Mouse (Mus musculus) heart, embryonic 15.5 days (tissue): ENCODE results near the gene Plekha5. TPM values are rescaled to one million over a fixed set of nuclear protein-coding genes. Genes with fewer than 3 reads are reported as not detected.

Experiments
- ATAC-seq: fragments of 200-750 bp; cut with Nextera tagmentation; replicated peaks from 2 replicates; pipeline ENCODE4 v1.8.0; 2017; ENCODE audit warnings: low read depth, moderate TSS enrichment; ENCODE audit not compliant: insufficient number of reproducible peaks, insufficient read depth, low FRiP score
- H3K27ac ChIP-seq: fragments of 300-500 bp; sonication (generic); 2 replicates; pipeline ENCODE4 v1.5.1; 2015; ENCODE audit warnings: mild to moderate bottlenecking, inconsistent platforms
- H3K27me3 ChIP-seq: fragments of 300-500 bp; sonication (generic); 2 replicates; pipeline ENCODE4 v1.6.1; 2015; ENCODE audit warnings: inconsistent platforms
- H3K36me3 ChIP-seq: fragments of 300-500 bp; sonication (generic); 2 replicates; pipeline ENCODE4 v1.6.1; 2015; ENCODE audit warnings: mild to moderate bottlenecking, inconsistent platforms
- H3K4me1 ChIP-seq: fragments of 300-500 bp; sonication (generic); replicated peaks from 2 replicates; pipeline ENCODE4 v1.6.1; 2015; ENCODE audit warnings: inconsistent platforms
- H3K4me2 ChIP-seq: fragments of 300-500 bp; sonication (generic); 2 replicates; pipeline ENCODE4 v1.6.1; 2015; ENCODE audit warnings: inconsistent platforms, mild to moderate bottlenecking, moderate library complexity
- H3K4me3 ChIP-seq: fragments of 300-500 bp; sonication (generic); 2 replicates; pipeline ENCODE4 v1.5.1; 2015; ENCODE audit warnings: mild to moderate bottlenecking, inconsistent platforms
- H3K9ac ChIP-seq: fragments of 300-500 bp; sonication (generic); 2 replicates; pipeline ENCODE4 v1.6.1; 2015; ENCODE audit warnings: mild to moderate bottlenecking, inconsistent platforms
- H3K9me3 ChIP-seq: fragments of 300-500 bp; sonication (generic); replicated peaks from 2 replicates; pipeline ENCODE4 v1.6.1; 2016; ENCODE audit warnings: inconsistent platforms
- WGBS: fragments of 180-500 bp; shearing (Covaris S2); methylation state at CpG from one replicate; pipeline ENCODE4 v1.1.7; 2015; ENCODE audit warnings: mixed read lengths; 5-methylcytosine and 5-hydroxymethylcytosine counted together
- polyA plus RNA-seq: library from polyadenylated mRNA; unstranded; fragments of >200 nt; fragmentation: Nextera tagmentation; extraction: Ambion mirVana; gene quantifications from 2 replicates; pipeline ENCODE4 v1.2.1, GENCODE M21; 2015

The Plekha5 gene
- polyA plus RNA-seq, 1 experiment from 2014 or later: 21.6 TPM

DNA sequence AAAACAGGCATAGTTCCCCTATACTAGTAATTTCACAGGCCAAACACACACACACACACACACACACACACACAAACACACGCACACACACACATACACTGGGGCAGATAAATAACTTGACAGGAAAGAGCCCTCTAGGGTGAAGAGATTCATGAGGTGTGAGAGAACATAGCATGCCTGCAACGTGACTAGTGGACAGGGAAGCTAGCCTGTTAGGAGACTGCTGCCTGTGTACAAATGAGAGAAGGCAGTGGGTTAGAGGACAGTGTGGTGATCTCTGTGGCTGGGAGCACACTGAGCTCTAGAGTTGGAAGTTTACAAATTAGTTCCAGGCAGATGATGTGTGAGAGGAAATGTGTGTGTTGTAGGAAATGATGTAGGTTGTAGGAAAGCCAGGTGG is 53.1 kb downstream of the Plekha5 start:
- Histone ChIP-seq H3K27ac (peak overlapping the region; percentile 54), H3K36me3 (no peaks in the 10 kb centered on the region), H3K4me1 (peaks cover 18% of the 10 kb centered on the region), H3K9ac (no peak overlapping the region), H3K4me3 (no peak overlapping the region), H3K27me3 (no peaks in the 10 kb centered on the region), H3K9me3 (no peaks in the 10 kb centered on the region), H3K4me2 (no peak overlapping the region)
- WGBS: 25% methylated on average over 2 of the region's 2 CpGs
- ATAC-seq: peak; percentile 60; the same call in 1 of the 2 replicates

DNA sequence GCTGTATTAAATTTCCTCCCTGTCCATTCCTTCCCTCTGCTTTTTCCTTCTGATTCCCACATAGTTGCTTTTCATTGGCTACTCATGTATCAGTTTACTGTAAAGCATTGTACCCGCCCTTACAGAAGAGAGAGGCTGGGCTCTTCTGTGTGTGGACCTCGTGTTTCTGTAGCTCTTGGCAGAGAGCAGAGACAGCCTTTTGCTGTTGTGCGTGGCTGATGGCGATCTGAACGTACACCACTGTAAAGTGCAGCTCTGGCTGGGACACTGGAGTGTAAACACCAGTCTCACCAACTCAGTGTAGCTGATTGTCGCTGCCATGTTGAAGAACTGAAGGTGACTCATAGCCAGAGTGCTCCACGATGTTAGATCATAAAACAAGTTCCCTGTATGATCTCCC is 54.2 kb downstream of the Plekha5 start:
- 47% methylated on average over 7 of the region's 7 CpGs for WGBS
- Histone ChIP-seq H3K9ac (no peak overlapping the region), H3K4me3 (no peak overlapping the region), H3K4me1 (peaks cover 23% of the 10 kb centered on the region), H3K36me3 (no peaks in the 10 kb centered on the region), H3K4me2 (no peak overlapping the region), H3K27ac (no peak overlapping the region), H3K9me3 (no peaks in the 10 kb centered on the region), H3K27me3 (no peaks in the 10 kb centered on the region)
- no peak for ATAC-seq

DNA sequence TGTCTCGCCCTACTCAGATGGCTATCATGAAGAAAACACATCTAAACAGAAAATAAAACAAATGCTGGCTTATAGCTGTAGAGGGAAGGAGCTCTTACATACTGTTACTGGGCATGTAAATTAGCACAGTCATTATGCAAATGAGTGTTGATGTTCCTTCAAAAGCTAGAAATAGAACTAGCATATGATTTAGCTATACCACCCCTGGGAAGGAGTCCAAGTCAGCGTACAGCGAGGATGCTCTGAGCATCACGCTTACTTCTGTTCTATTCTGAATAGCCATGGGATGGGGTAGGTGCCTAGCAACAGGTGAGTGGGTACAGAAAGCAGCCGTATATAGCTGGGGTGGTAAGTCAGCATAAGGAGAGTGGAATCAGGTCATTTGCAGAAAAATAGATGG is 55.1 kb downstream of the Plekha5 start:
- H3K4me2 ChIP-seq: no peak overlapping the region
- H3K4me1 ChIP-seq: peaks cover 30% of the 10 kb centered on the region
- ATAC-seq: no peak
- no peaks in the 10 kb centered on the region for H3K27me3 ChIP-seq
- H3K36me3 ChIP-seq: no peaks in the 10 kb centered on the region
- no peak overlapping the region for H3K9ac ChIP-seq
- WGBS: 89% methylated on average over 5 of the region's 5 CpGs
- no peak overlapping the region for H3K4me3 ChIP-seq
- no peak overlapping the region for H3K27ac ChIP-seq
- no peaks in the 10 kb centered on the region for H3K9me3 ChIP-seq

DNA sequence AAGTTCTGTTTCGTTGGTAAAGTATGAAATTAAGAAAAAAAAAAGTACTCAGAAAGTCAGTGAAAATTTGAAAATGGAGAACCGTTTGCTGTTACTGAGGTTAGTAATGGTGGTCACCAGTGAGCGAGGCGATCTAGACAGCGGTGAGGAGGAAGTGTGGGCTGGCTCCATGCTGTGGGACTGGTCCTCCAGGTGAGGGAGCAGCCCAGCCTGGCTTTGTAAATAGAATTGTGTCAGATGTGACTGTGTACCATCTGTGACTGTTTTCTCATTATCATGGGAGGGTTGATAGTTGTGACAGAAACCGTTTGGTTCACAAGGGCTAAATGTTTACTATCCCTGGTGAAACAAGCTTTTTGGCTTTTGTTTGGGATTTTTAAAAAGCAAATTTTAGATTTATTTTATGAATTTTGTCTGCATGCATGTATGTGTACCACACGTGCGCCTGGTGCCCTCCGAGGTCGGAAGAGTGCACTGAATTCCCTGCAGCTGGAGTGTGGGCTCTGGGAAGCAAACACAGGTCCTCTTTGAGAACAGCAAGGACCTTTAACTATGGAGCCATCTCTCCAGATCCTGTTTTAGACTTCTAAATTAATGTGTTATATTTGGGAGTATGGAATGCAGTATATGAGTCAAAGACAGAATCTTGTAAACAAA is 56.7 kb downstream of the Plekha5 start:
- WGBS: 87% methylated on average over 10 of the region's 10 CpGs
- no peak for ATAC-seq
- no peaks in the 10 kb centered on the region for H3K9me3 ChIP-seq
- H3K27ac ChIP-seq: no peak overlapping the region
- H3K4me1 ChIP-seq: peaks cover 36% of the 10 kb centered on the region
- H3K4me3 ChIP-seq: no peak overlapping the region
- no peak overlapping the region for H3K4me2 ChIP-seq
- no peaks in the 10 kb centered on the region for H3K36me3 ChIP-seq
- H3K27me3 ChIP-seq: no peaks in the 10 kb centered on the region
- no peak overlapping the region for H3K9ac ChIP-seq

DNA sequence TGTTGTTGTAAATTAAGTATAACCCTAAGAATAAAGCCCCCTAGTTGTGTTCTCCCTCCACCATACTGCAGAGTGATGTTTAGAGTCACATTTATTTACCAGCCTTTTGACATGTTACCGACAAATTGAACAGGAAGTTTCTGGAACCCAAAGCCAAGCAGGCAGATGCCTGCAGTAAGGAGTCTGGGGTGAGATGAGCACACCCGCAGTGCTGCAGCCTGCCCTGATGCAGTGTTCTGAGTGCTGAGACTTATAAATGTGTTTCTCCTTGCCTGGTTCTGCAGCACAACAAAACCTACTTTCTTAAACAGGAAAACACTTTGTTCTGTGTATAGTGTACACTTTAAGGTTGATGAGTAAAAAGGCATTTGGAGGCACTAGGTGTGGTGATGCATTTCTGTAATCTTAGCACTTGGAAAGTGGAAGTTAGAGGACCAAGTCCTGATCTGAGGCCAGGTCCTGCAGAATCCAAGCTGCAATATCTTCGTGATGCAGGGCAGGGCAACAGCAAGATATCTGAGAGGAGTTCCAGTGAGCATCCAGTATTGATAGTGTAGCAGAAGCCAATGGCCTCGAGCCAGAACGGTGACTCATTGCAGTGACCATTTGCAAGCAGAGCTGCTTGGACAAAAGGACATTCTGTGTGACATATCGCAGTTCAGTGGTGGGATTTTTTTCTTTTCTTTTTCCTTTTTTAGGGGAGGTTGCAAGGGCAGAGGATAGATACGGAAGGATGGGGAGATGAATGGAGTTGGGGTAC is 58.0 kb downstream of the Plekha5 start:
- H3K27ac ChIP-seq: peak overlapping the region; percentile 59
- H3K9ac ChIP-seq: no peak overlapping the region
- ATAC-seq: 0 out of 2 replicates have a peak, but pooled peaks have one; percentile 50
- no peaks in the 10 kb centered on the region for H3K36me3 ChIP-seq
- no peaks in the 10 kb centered on the region for H3K9me3 ChIP-seq
- WGBS: 27% methylated on average over 7 of the region's 7 CpGs
- H3K4me1 ChIP-seq: peaks cover 39% of the 10 kb centered on the region
- no peak overlapping the region for H3K4me2 ChIP-seq
- H3K4me3 ChIP-seq: no peak overlapping the region
- H3K27me3 ChIP-seq: no peaks in the 10 kb centered on the region

DNA sequence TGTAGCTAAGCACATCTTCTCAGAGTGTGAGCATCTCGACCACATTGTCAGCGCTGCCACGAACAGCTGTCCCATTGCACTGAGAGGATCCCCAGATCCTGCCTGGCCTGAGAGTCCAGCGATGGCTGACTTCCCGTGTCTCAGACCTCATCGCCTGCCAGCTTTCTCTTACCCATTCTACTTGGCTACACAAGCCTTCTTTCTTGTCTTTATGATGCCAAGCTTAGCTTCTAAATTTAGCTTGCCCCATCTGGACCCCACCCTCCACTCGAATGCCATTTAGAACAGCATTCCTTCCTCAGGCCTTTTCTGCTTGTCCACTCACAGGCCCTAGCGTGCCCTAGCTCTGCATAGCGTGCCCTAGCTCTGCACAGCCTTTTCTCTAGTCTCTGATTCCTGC is 60.3 kb downstream of the Plekha5 start:
- no peak overlapping the region for H3K9ac ChIP-seq
- H3K9me3 ChIP-seq: no peaks in the 10 kb centered on the region
- H3K27ac ChIP-seq: peak overlapping the region; percentile 88
- ATAC-seq: peak; percentile 82
- H3K36me3 ChIP-seq: no peaks in the 10 kb centered on the region
- WGBS: 38% methylated on average over 9 of the region's 9 CpGs
- no peak overlapping the region for H3K4me3 ChIP-seq
- no peaks in the 10 kb centered on the region for H3K27me3 ChIP-seq
- peak overlapping the region; percentile 38 for H3K4me2 ChIP-seq
- H3K4me1 ChIP-seq: peaks cover 30% of the 10 kb centered on the region

DNA sequence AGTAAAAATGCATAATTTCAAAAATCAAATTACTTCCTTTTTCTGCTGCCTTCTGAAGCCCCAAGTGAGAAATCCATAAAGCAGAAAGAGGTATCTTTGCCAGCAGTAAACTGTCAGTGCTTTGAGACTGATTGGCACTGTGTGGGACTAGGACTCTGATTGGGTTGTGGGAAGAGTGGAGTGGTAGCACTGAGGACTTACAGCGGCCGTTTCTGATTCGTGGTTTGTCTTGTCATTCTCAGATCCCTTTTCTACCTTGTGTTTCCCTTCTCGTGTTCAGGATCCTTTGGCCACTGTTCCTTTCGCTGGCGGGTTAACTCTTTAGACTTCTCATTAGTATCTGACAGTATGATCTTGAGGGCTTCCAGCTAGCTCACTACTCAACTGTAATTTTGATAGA is 61.8 kb downstream of the Plekha5 start:
- Histone ChIP-seq H3K36me3 (no peaks in the 10 kb centered on the region), H3K4me2 (no peak overlapping the region), H3K4me1 (peaks cover 34% of the 10 kb centered on the region), H3K27ac (no peak overlapping the region), H3K9ac (no peak overlapping the region), H3K4me3 (no peak overlapping the region), H3K9me3 (no peaks in the 10 kb centered on the region), H3K27me3 (no peaks in the 10 kb centered on the region)
- no peak for ATAC-seq
- 69% methylated on average over 6 of the region's 6 CpGs for WGBS

DNA sequence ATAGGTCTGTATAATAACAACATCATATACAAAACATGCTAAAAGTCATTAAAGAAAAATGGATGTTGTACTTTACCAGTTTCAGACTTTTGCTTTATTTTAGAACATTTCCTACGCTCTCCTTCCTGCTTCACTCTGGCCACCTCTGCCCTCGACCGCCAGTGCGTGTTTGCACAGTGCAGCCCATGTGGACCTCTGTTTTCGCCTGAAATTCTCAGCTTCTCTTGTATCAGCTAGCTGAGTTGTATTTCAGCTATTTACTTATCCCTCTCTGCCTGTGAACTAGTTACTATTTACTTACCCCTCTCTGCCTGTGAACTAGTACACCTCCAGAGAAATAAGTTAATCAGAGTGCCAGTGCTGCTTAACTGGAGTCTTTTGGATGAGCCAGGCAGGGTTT is 62.8 kb downstream of the Plekha5 start:
- ATAC-seq: no peak
- Histone ChIP-seq H3K9me3 (no peaks in the 10 kb centered on the region), H3K27ac (no peak overlapping the region), H3K4me3 (no peak overlapping the region), H3K36me3 (no peaks in the 10 kb centered on the region), H3K9ac (no peak overlapping the region), H3K4me2 (no peak overlapping the region), H3K4me1 (peaks cover 40% of the 10 kb centered on the region), H3K27me3 (no peaks in the 10 kb centered on the region)
- WGBS: 91% methylated on average over 5 of the region's 5 CpGs

DNA sequence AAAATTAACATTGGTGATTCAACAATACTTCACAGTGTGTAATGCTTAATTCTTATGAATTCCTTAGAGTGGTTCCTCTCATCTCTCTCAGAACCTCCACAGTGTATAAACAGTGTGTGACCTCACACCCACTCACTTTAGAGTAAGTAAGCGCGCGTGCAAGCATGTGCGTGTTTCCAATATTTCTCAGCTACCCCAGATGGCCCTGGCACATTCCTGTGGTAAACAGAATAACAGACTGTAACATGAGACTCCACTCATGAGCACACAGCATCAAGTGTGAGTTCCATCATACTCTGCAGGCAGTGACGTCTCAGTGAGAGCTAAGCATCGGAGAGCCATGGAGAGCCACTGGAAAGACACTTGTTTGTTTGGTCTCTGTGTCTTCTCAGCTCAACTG is 63.6 kb downstream of the Plekha5 start:
- no peaks in the 10 kb centered on the region for H3K27me3 ChIP-seq
- no peak overlapping the region for H3K4me3 ChIP-seq
- H3K27ac ChIP-seq: no peak overlapping the region
- H3K36me3 ChIP-seq: no peaks in the 10 kb centered on the region
- no peak for ATAC-seq
- H3K9me3 ChIP-seq: no peaks in the 10 kb centered on the region
- H3K4me2 ChIP-seq: no peak overlapping the region
- 68% methylated on average over 6 of the region's 6 CpGs for WGBS
- peaks cover 39% of the 10 kb centered on the region for H3K4me1 ChIP-seq
- H3K9ac ChIP-seq: no peak overlapping the region

DNA sequence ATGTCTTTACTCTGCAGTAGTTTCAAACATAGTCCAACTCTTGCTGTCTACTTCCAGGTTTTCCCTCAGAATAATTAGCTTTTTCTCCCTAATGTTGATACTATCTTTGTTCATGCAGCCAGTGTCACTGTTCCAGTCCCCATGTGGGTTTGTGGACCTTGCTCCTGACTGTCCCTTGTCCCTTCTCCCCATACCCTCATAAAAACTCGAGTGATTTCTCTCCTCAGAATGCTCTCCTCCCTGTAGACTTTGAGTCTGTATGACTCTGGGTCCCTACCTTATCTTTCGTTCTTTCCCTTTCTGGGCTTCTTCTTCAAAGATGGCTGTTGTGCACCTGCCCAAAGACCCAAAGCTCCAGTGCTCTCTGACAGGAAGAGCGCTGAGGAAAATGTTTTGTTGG is 64.8 kb downstream of the Plekha5 start:
- no peaks in the 10 kb centered on the region for H3K36me3 ChIP-seq
- H3K4me2 ChIP-seq: no peak overlapping the region
- H3K27ac ChIP-seq: no peak overlapping the region
- H3K9me3 ChIP-seq: no peaks in the 10 kb centered on the region
- WGBS: 73% methylated on average over 3 of the region's 3 CpGs
- no peak for ATAC-seq
- H3K4me1 ChIP-seq: peaks cover 33% of the 10 kb centered on the region
- no peaks in the 10 kb centered on the region for H3K27me3 ChIP-seq
- H3K9ac ChIP-seq: no peak overlapping the region
- no peak overlapping the region for H3K4me3 ChIP-seq

DNA sequence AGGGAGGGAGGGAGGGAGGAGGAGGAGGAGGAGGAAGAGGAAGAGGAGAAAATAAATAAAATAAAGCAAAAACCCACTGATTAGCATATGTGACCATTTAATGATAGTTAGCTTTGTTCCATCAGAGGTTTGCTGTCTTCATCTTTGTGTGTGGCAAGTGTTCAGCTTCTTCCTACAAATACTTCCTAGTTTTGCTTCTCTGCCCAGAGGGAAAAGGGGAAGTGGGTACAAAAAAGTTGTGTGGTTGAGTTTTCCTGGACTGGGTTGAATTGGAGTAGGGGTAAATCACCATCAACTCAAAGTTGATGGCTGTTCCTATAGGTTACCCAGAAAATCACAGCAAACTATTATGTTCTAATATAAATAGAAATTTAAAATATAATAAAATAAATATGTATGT is 65.7 kb downstream of the Plekha5 start:
- Histone ChIP-seq H3K27ac (no peak overlapping the region), H3K36me3 (no peaks in the 10 kb centered on the region), H3K9ac (no peak overlapping the region), H3K4me3 (no peak overlapping the region), H3K9me3 (no peaks in the 10 kb centered on the region), H3K4me1 (peaks cover 25% of the 10 kb centered on the region), H3K27me3 (no peaks in the 10 kb centered on the region), H3K4me2 (no peak overlapping the region)
- ATAC-seq: no peak

DNA sequence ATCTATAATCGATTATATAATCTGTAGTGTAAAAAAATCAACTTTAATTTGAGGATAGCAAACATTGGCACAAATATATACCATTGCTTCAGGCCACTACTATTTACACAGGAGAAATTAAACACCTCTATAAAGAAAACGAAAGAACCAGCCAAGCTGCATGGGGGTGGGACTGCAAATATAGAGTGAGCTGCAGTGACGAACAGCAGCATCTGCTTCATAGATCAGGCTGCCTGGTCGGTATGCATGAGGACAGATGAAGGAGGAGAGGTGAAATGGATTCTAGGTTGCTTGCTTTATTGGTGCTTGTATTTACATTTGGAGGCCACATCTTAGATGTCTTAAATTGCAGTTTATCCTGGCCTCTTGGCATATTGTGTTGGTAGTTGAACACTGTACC is 66.4 kb downstream of the Plekha5 start:
- no peak for ATAC-seq
- Histone ChIP-seq H3K4me2 (no peak overlapping the region), H3K27ac (no peak overlapping the region), H3K9me3 (no peaks in the 10 kb centered on the region), H3K9ac (no peak overlapping the region), H3K27me3 (no peaks in the 10 kb centered on the region), H3K4me1 (peaks cover 25% of the 10 kb centered on the region), H3K36me3 (no peaks in the 10 kb centered on the region), H3K4me3 (no peak overlapping the region)
- WGBS: 76% methylated on average over 4 of the region's 4 CpGs
